Mouse (Mus musculus): ENCODE results near the gene Odf3l2.

The Odf3l2 gene

GRCm38 (mm10) chr10:79670071-79670888 lies 24.7 kb upstream of the Odf3l2 start:
- DNase-seq: no peak

DNA sequence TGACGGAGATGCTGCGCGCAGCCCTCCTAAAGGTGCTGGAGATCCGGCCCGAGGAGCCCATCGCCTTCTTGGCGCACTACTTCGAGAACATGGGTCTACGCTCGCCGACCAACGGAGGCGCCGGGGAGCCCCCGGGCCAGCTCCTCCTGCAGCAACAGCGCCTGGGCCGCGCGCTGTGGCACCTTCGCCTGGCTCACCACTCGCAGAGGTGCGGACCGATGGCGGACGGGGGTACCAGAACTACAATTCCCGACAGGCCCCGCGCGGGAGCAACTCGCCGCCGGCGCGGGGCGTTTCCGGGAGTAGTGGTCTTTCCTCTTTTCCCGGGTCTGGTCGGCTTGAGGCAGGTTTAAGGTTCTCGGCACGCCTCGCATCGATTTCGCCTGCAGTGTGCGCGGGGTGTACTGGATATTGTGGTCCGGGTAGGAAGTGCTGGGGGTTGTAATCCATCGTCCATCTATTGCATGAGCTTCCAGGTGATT lies 24.1 kb upstream of the Odf3l2 start:
- DNase-seq: peak; percentile 85 to 88

DNA sequence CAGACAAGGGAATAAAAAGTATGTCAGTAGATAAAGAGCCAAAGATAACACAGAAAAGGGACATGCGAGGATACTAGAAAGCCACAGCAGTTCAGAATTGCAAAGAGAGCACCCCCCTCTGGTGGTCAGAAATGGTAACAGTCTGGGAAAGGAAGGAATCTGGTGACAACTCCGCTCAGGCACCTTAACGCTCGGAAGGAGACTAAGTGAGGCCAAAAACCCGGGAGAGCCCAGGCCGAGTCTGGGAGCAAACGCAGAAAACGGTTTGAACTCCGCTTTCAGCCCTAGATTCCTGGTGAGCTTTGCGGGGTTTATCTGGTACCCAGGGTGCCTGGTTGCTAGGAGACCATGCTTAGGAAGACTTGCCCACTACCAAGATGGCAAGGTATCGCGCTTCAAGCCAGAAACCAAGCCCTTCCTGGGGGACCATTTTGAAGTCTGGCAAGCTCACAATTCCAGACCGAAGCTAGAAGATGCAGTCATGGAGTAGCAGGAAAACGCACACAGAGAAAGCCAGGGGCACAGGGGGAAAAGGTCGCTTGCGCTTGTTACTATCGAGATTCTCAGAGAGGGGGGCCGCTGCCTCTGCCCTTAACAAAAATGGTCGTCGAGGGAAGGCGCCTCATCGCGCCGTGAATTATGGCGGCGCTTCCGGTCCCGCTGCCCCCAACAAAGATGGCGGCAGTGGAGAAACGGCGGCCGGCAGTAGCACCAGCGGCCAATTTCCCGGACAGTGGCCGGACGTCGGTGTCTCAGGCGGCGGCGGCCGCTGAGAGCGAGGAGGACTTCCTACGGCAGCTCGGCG lies 23.4 kb upstream of the Odf3l2 start, which contains the start of gene Tpgs1:
TSS of gene Tpgs1 (plus strand) at position 599 of the 805 bp plus-strand sequence.
- DNase-seq: peak; percentile 90 to 94

DNA sequence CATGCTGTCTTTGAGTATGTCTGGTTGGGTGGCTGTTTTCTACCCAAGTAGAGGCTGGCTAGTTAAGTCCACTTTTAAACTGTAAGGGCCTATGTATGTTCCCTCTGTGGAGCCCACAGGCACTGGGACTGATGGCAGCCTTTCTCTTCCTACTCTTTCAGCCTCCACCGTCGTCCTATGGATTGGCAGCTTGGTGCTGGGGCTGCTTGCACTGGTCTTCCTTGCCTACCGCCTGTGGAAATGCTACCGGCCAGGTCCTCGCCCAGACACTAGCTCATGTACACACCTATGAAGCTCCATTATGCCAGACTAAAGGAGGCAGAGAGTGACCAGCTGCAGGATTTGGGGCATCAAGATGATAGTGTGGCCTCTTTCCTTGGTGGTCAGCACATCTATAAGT lies 22.5 kb upstream of the Odf3l2 start:
- no peak for DNase-seq

- no peak for DNase-seq
Observed at GRCm38 (mm10) chr10:79666493-79666892, 21.0 kb upstream of the Odf3l2 start.

DNA sequence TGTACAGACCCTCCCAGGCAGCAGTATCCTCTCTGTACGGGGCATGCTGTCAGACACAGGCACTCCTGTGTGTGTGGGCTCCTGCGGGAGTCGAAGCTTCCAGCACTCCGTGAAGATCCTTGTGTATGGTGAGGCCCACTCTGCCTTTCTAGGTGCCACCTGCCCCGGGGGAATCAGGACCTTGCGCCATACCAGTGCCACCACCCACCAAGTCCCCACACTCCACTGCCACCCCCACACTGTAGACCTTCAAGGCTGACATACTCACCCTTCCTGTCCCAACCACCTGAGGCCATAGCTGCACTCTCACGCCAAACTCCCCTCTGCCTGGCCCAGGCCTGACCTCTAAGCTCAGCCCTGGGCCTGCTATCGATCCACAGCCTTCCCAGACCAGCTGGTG lies 19.5 kb upstream of the Odf3l2 start:
- no peak for DNase-seq

GRCm38 (mm10) chr10:79664131-79664665 lies 18.7 kb upstream of the Odf3l2 start, which contains the start of gene Madcam1:
Madcam1 (plus strand) TSS chr10:79664559.
- DNase-seq: peak; percentile 88 to 90

DNA sequence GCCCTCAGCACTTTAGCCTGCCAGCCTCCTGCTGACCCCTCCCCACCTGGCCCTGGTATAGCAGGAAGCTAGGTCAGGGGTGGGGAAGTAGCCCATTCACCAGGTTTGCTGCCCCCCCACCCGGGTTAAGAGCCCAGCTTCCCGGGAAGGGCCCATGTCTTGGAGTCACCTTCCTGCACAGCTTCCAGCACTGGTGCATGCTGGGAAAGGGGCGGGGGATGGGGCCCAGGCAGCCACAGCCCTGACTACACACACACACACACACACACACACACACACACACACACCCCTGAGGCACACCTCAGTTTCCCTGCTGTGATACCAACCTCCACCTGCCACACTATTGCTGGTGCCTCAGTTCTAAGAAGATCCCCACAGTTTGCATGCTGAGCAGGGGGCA lies 16.3 kb upstream of the Odf3l2 start:
- DNase-seq: peak in 1 of 2 experiments; percentile 31

GRCm38 (mm10) chr10:79660298-79660697 lies 14.8 kb upstream of the Odf3l2 start:
- DNase-seq: peak; percentile 60

DNA sequence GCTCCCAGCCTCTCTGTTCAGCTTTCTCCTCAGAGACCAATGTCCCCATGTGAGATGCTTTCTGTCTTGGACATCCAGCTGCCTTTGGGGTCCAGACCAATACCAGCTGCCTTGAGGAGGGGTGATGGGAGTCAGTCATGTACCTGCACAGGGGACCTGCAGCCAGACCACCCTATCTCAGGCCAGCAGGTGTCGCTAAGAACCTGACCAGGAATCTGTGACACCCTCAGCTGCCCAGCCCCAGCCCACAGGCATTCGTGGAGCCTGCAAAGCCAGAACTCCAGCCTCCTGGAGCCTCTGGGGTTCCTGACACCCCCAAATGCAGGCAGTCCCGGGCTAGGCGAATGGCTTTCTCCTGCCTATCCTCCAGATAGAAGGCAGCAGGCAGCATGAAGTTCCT lies 13.3 kb upstream of the Odf3l2 start:
- DNase-seq: peak; percentile 70 to 77

DNA sequence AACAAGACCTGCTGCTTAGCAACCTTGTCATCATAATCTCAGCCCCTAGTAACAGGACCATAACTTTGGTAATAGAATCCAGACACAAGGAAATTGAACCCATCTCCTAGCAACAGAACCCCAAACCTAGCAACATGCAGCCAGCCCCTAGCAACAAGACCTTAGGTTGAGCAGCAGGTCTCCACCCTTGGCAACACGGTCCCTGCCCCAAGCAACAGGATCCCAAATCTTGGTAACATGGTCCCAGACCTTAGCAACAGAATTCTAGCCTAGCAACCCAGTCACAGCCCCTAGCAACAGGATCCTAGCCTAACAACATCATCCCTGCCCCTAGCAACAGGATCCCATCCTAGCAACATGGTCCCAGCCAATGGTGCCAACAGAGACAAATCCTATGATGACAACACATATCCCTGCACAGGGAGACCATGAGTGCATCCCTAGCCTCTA lies 9.4 kb upstream of the Odf3l2 start:
- DNase-seq: no peak

GRCm38 (mm10) chr10:79652789-79653188 lies 7.3 kb upstream of the Odf3l2 start:
- no peak for DNase-seq

- peak; percentile 86 for DNase-seq
Observed at GRCm38 (mm10) chr10:79649070-79649751, 3.7 kb upstream of the Odf3l2 start.

- peak; percentile 50 to 66 for DNase-seq
Observed at GRCm38 (mm10) chr10:79638486-79639204, 6.9 kb downstream of the Odf3l2 start.

- peak; percentile 77 to 82 for DNase-seq
Observed at GRCm38 (mm10) chr10:79637128-79638110, 8.1 kb downstream of the Odf3l2 start, which contains the start of gene Shc2. Shc2 (minus strand) TSS chr10:79637918.

- DNase-seq: no peak
Observed at GRCm38 (mm10) chr10:79636287-79636686, 9.3 kb downstream of the Odf3l2 start.

DNA sequence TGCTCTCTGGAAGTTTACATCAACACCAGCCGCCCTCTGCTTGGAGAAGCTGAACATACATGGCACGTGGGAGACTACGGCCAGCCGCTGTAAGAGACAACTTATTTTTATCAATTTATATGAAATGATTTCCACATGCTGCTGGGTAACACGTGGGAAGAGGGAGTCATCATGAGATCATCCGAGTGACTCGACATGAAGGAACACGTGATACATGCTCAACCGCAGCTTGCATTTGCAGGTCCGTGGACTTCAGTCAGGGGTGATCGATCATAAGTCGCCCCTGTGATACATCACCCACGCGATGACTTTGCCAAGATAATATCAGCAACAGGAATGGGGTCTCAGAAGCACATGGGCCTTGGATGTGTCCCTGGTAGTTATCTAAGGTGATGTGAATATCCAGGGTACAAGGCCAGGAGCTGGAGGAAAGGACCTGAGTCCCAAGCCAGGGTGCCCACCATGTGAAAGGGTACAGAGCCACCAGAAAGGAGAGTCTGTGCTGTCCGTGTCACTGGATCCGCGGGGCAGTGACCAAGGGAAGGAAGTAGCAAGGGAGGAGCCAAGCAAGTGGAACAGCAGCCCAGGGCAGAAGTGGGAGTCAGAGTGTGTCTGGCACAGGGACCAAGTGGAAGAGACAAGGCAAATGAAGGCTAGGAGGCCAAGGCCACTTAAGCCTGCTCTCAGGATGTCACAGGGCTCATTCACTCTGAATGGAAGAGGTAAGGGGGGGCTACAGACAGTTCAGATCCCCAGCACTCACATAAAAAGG lies 12.3 kb downstream of the Odf3l2 start:
- peak in 1 of 2 experiments; percentile 34 for DNase-seq

DNA sequence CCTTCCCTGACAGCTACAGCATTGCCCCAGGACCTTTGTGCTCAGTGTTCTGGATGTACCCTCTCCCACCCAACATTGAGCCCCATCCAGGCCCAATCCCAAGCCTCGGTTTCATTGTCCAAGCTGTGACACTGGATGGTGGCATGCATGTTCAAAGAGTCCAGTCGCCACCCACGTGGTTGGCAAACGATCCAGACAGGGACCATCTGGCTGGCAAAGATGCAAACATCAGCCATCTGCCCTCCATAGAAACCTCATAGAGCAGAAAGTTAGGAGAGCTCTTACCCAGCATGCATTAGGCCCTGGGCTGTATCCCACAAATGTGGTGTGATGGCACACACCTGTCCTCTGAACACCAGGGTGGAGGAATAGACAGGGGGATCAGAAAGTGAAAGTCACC lies 14.1 kb downstream of the Odf3l2 start:
- DNase-seq: no peak

GRCm38 (mm10) chr10:79628377-79628776 lies 17.2 kb downstream of the Odf3l2 start:
- DNase-seq: no peak

DNA sequence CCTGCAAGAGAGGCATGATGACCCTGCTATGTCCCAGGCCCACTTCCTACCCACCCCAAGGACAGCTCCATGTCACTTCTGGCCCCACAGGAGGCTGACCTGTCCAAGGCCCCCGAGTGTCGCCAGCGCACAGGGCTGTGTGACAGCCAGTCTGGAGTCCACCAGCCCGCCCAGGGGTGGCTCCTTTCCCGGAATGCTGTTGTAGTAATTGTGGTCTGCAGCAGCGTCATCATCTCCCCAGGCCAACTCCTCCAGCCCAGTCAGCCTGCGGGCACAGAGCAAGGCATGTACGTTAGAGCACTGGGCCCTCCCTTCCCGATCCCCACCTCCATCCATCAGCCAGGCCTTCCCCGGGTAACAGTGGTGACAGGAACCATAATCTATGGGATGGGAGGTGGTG lies 19.4 kb downstream of the Odf3l2 start:
- DNase-seq: no peak

All from kidney, postnatal 4 days (tissue).